Mouse (Mus musculus): ENCODE measurements around the gene Slc46a2.

Slc46a2 gene

DNA sequence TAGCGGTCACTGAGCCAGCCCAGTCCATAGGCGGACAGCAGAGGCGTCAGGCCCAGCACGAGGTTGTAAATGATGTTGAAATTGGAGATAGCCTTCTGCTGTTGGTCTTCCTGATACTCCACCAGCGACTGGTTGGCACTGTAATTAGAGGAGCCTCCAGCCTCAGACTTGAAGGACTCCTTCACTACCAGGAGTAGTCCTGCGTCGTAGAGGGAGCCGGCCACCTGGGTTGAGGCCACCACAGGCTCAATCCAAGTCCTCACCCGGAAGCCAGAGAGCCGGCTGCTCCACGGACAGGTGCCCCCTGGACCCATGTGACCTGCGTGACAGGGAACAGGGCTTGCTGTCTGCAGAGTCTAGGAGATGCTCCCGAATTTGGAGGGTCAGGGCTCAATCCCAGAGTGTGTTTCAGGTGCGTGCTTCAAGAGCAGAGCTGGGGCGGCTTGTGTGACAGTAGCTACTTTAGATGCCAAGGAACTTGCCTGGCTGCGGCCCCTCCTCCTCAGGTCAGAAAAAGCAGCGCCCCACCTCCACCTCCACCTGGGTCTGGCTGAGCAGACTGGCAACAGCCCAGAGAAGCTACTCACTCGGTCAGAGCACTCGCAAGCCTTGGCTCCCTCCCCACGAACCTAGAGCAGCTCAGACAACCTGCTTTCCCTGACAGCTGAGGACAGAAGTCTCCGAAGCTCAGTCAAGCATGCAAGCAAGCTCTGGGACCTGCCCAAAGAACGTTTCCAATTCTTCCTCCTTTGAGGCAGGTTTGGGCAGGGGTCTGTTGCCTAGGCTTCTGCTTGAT is at the start of gene Slc46a2:
TSS of gene Slc46a2 (minus strand) at position 449 of the 796 bp plus-strand sequence.
- peak; percentile 19 for DNase-seq

DNA sequence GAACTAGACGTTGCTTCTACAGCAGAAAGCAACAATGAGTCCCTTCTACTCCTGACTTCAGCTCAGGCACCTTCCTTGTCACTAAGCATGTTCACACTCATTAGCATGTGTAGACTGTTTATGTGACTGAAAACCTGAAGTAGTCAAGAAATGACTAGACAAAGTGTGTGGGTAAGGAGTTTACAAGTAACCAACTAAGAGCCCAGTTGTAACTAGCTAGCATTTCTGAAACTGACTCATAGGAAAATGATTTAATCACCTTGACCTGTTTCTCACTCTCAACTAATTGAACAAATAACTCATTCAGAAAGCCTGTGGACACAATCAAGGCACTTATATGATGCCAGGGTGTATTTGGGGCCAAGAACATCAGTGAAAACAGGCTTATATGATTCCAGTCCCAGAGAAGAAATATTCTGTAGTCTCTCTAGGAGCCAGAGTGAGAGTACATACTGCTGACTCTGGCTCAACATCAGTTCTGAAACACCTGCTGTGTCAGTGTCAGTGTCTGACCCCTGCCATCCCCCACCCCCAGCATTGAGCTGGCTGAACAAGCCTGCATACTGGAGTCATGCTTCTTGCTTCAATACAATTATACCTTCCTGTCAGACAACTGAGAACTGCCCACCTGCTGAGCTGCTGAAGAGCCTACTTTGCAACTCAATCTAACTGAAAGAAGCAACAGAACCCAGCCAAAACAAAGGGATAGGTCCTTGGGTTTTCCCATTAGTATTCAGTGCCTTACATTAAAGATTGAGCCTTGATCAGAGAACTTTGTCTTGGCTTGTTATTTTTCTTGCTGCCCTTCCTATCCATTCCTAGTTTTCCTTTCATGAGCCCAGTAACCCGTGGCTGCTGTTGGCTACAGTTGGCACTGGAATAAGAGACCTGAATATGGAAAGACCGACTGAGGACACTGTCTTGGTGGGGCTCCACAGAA is 48.8 kb upstream of the Slc46a2 start, which contains the start of gene Mup6:
TSS of gene Mup6 (plus strand) at position 890 of the 940 bp plus-strand sequence.
- no peak for DNase-seq

DNA sequence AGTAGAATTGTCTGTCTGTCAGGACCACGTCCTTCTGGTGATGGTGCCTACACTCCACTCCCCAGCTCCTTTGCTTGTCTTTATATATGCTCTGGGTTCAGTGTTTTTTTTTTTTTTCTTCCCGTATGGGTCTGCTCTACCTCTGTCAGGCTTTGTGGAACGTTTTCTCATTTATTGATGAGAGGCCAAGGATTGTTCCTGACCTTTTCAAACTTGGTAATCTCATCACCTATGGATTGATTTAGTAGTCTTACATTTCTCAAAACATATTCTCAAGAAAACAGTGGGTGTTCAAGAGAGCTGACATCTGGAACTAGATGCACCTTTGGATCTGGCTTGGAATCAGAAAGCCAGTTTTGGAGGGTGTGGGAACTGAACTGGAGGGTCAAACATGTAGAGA is 45.8 kb upstream of the Slc46a2 start, which contains the start of gene Mup4:
TSS of gene Mup4 (minus strand) at position 101 of the 400 bp plus-strand sequence.
- DNase-seq: no peak

GRCm38 (mm10) chr4:59937543-59937942 is 22.7 kb upstream of the Slc46a2 start:
- DNase-seq: no peak

DNA sequence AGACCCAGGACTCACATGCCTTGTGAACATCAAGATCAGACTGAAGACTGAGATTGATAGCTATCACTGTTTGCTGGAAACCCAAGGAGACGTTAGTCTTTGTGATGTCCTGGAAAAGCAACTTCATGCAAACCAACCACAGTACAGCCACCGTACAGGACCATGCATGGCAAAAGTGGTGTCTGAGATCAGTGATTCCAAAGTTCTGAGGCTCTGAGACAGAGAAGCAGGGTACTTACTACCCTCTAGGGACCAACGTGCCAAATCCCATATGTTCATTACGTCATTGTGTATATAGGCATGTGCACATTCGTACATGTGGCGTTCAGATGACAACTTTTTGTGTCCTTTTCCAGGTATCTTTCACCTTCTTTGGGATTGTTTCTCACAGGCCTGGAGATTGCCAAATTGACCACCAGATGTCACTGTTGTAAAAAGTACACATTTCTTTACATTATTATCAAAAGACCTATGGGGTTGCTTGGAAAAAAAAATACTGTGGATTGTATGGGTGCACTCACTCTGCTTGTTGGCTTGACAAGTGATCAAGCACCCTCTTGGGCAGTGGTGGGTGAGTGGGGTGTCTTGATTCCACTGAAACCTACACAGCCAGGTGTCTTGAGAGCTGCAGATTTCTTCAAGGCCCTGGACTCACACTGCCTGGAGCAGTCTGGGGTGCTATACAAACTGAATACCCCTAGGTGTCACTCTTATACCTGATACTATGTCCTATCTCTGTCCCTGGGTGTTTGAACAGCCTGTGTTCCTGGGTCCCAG is 17.8 kb upstream of the Slc46a2 start:
- DNase-seq: peak; percentile 9

DNA sequence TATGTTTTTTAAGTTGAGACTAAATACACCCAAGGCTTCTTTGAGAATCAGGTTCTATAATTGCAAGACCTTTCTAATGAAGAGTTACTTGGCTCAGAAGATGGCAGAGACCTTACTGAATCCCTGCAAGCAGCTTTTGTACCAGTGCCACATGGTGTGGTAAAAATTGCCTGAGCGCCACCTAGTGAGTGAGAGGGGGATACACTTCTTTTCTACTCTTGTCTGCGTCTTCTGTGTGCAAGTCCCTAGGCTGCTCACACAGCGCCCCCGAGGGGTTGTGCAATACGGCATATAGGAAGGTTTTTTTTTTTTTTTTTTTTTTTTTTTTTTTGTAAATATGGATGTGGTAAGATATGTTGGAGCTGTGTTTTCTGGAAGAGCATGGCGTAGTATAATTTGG is 13.5 kb upstream of the Slc46a2 start:
- DNase-seq: peak; percentile 87

- no peak for DNase-seq
These were observed 12.8 kb upstream of the Slc46a2 start for GRCm38 (mm10) chr4:59927666-59928065.

DNA sequence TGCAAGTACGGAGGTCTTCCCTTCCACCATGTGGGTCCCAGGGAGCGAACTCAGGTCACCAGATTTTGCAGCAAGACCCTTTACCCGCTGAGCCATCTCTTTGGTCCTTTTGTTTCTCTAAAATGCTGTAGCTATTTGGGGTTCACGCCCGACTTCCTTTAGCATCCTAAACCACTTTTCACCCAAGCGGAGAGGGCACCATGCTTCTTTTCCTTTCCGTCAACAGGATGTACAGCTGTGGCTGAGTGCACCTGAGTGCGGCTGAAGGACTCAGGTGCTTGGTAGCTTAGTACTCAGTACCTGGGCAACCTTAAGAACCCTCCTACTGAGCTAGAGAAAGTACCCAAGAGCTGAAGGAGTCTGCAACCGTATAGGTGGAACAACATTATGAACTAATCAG is 10.2 kb upstream of the Slc46a2 start:
- no peak for DNase-seq

DNA sequence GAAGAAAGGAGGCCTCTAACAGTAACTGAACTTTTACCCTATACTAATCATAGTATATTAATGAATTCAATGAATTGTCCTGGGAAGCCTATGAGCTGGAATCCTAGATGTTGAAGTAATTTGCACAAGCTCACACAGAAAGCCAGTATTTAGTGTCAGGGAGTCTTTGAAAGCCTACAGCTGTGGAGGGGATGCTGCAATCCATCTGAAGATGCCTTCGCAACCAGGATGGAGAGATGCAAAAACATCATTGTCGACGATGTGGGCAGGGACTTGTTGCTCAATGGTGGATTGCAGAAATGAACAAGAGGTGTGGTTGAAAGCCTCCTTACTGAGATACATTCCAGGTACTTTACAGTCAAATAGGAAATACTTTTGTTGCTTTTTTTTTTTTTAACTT is 3.1 kb upstream of the Slc46a2 start:
- no peak for DNase-seq

- DNase-seq: no peak
These were observed 6.1 kb downstream of the Slc46a2 start for GRCm38 (mm10) chr4:59908785-59909184.

DNA sequence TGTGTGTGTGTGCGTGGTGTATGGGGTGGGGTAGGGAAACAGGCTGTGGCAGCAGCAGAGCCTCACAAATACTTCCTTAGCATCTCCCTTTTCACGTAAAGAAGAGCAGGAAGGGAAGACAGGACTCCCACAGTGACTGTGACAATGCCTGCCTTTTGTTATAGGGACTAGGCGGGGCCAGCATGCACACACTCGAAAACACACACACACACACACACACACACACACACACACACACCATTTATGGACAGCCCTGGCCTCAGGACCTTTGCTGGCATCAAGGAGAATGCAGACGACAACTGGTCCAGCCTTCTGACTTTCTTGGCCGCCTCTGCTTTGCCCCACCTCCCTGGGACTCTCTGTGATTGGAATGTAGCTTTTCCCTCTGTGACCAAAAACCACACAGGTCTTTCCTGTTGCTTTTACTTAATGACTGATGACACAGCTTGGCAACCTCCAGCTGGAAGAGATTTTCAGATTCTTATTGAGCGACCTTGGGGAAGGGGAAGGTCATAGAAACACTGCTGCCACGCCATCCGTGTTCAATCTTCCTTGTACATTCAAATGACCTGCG is 7.1 kb downstream of the Slc46a2 start:
- DNase-seq: peak; percentile 5

DNA sequence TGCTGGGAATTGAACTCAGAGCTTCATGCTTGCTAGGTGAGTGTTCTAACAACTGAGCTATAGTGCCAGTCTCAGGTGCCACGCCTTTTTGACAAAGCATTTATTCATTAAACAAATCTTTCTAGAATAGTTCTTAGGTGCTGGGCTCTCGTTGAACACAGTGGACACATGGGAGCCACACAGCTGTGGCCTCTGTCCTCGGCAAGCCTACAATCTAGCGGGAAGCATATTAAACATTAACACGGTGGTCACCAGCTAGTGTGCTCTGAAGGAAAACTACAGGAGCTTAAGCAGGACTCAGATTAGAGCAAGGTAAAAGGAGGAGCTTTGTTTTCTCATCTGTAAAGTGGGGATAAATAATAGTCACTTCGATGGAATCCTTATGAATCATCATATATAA is 7.8 kb downstream of the Slc46a2 start:
- DNase-seq: no peak

DNA sequence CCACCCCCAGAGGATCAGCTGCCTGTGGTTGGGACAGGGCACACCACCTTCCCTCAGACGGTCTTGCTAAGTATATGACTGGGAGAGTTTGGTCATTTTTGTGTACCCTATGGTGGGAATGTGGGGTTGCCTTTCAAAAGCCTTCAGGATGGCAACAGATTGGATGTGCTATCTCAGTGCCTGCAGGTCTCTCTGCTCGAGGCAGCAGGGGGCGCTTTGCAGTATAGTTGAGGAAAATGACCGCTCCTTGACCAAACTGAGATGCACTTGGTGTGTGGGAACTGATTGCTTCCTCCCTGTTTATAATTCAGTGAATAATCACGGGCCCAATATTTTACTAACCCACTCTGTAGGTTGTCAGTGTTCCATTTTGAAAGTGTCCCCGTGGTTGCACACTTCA is 12.3 kb downstream of the Slc46a2 start:
- peak; percentile 38 for DNase-seq

DNA sequence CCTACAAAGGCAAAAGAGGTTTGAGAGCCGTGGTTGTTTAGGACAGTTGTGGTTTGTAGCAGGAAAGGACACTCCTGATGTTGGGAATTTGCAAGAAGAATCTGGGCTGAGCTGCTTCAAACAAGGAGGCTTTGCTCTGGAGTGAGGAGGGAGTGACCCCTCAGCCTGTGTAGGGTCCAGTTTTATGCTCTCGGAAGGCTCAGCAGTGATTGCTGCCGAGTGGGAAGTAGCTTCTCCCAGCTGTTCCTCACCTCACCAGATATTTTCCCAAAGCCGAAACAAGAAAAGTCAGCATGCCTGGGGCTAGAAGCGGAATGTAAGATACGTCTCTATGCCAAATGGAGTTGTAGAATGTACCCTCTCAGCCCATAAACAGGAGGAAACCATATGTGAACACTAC is 13.0 kb downstream of the Slc46a2 start:
- DNase-seq: no peak

DNA sequence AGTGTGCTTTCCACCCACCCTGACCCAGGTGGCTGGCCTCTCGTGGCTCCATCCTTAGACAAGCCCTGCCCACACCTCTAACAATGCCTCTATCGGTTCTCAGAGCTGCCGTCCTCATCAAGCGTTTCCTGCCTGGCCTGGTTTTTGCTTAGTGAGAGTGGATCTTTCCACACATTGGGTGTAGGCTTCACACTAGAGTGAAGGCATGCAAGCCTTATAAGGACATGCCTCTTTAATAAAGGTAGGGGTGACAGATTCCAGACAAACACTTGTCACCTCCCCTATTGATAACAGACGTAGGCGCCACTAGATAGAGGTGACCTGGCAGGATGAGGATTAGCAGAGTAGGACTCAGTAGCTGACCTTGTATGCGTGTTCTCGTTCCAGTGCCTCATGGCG is 16.3 kb downstream of the Slc46a2 start:
- DNase-seq: no peak

GRCm38 (mm10) chr4:59897814-59898520 is 16.9 kb downstream of the Slc46a2 start:
- no peak for DNase-seq

- DNase-seq: no peak
These were observed 18.9 kb downstream of the Slc46a2 start for GRCm38 (mm10) chr4:59896000-59896399.

- no peak for DNase-seq
These were observed 19.8 kb downstream of the Slc46a2 start for GRCm38 (mm10) chr4:59894977-59895575.

- DNase-seq: no peak
These were observed 20.4 kb downstream of the Slc46a2 start for GRCm38 (mm10) chr4:59894415-59894814.

DNA sequence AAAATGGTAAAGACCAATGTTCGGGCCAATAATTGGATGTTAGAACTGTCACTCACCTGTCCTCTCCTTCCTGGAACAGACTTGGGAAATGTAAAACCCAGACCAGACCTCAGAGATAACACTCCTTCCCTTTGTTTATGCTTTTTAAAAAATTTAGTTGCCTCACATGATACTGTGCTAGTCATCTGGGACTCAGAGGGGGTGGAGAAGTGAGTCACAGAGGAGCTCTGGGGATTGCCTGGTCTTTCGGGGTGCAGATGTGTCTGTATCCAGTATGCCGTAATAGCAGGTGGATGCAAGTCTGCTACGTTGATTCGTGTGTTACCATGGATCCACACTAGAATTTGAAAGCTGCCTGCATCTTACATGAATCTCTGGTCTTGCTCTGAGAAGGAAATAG is 22.1 kb downstream of the Slc46a2 start:
- DNase-seq: no peak

DNA sequence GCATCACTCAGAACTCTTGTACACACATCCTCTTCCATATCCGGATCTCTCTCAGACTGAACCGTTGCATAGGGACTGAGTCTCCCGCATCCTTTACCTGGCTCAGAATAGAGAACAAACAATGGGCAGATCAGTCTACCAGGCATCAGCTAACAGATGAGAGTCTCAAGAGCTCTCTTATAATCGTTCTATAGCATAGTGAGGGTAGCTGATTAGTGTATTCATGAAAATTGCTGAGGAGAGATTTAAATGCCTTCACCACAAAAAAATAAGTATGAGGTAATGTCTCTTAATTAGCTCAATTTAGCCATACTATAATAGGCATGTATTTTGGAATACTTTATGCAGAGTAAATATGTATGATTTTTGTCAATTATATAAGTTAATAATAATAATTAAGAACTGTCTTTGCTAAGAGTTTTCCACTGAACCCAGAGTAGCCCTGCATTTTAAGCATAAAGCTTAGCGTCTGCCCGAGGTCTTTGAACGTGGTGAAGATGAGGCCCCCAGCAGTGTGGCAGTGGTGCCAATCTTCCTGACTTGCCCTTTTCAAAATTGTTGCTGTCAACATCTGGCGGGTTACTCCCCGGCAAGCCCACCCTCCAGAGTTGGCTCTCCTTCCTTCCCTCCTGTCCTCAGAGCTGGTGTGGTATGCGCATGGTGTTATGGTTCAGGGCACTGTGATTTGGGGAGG is 23.0 kb downstream of the Slc46a2 start:
- DNase-seq: no peak

All from lung, postnatal 36 days (tissue).